Mouse (Mus musculus): ENCODE data around the gene Gfy.

Gene Gfy

GRCm38 (mm10) chr7:45126844-45127699 is 52.3 kb downstream of the Gfy start:
- DNase-seq (ENCODE audit: low spot score) = no peak
